Comparison of ENCODE assay signal across 11 mouse cellular contexts in genomic region chr3:51379786-51380659, GRCm38 (mm10). TPM values are rescaled to one million over a fixed set of nuclear protein-coding genes. Genes with fewer than 3 reads are reported as not detected.
DNase-seq lines count a peak whose midpoint lies in the region; ATAC-seq and TF ChIP-seq lines count a peak whose summit lies in the region.
"Had no signal": no experiment of that assay in that cellular context is flagged by ENCODE, and none has a peak within 500 bp of the region (broad histone marks: within the 10 kb centered on the region; RNA-seq: fewer than 3 reads in every experiment).

No protein-coding gene starts in this region.

- no peak overlapping the region for H3K4me2 ChIP-seq in hindbrain, postnatal 0 days (ENCODE audit: low read depth, low read length)
- H3K4me2 ChIP-seq in hindbrain, embryonic 16.5 days (ENCODE audit: low read length), result no peak overlapping the region
- no peak overlapping the region for H3K4me2 ChIP-seq in lung, postnatal 0 days (replicated peaks; ENCODE audit: low read depth, low read length)
- H3K4me2 ChIP-seq: forebrain, embryonic 12.5 days had no signal

- no peak for TF ChIP-seq EP300 in MEL (IDR thresholded peaks at IDR 0.05; ENCODE audit: low read depth in 1 of 2, low read length in 2 of 2)
- no peak for TF ChIP-seq EP300 in lung, postnatal 0 days (IDR thresholded peaks at IDR 0.05)

- no peak for TF ChIP-seq CTCF in hindbrain, postnatal 0 days (IDR thresholded peaks at IDR 0.05; ENCODE audit: low read depth)
- 0 out of 6 replicates have a peak, but pooled peaks of 1 of the 3 experiments have one; percentile 4 for TF ChIP-seq CTCF in MEL (IDR thresholded peaks at IDR 0.05 in 2 of 3, conservative IDR thresholded peaks at IDR 0.05 in 1 of 3; ENCODE audit: control insufficient read depth in 1 of 3, insufficient read depth in 1 of 3, low read depth in 2 of 3, low read length in 3 of 3, poor library complexity in 1 of 3, severe bottlenecking in 1 of 3)
- peak; percentile 7; the same call in 1 of the 2 replicates for TF ChIP-seq CTCF in lung, postnatal 0 days (IDR thresholded peaks at IDR 0.05)

- no peaks in the 10 kb centered on the region for H3K79me2 ChIP-seq in MEL (ENCODE audit: control insufficient read depth, insufficient read depth, low read length, poor library complexity)

- H3K36me3 ChIP-seq in hindbrain, postnatal 0 days (ENCODE audit: insufficient read depth, low read length), result no peaks in the 10 kb centered on the region
- H3K36me3 ChIP-seq in hindbrain, embryonic 16.5 days (ENCODE audit: control insufficient read depth, insufficient read depth, low read length), result no peaks in the 10 kb centered on the region
- H3K36me3 ChIP-seq in MEL (ENCODE audit: control insufficient read depth in 1 of 2, insufficient read depth in 2 of 2, low read length in 2 of 2), result peaks cover 0 to 9% of the 10 kb centered on the region in 2 experiments; a peak in 2 of 4 replicates
- no peaks in the 10 kb centered on the region for H3K36me3 ChIP-seq in lung, postnatal 0 days (ENCODE audit: insufficient read depth, low read length)
- H3K36me3 ChIP-seq: forebrain, embryonic 12.5 days had no signal

- 54% methylated on average over 5 of the region's 5 CpGs for WGBS in hindbrain, postnatal 0 days
- 66% methylated on average over 5 of the region's 5 CpGs for WGBS in hindbrain, embryonic 16.5 days
- WGBS in lung, postnatal 0 days, result 62% methylated on average over 5 of the region's 5 CpGs

- H3K9me3 ChIP-seq in hindbrain, postnatal 0 days (ENCODE audit: low read length), result no peaks in the 10 kb centered on the region
- no peaks in the 10 kb centered on the region for H3K9me3 ChIP-seq in hindbrain, embryonic 16.5 days (ENCODE audit: control insufficient read depth, low read length)
- no peaks in the 10 kb centered on the region for H3K9me3 ChIP-seq in MEL (replicated peaks; ENCODE audit: insufficient read depth, low read length)
- no peaks in the 10 kb centered on the region for H3K9me3 ChIP-seq in lung, postnatal 0 days (ENCODE audit: low read length)
- H3K9me3 ChIP-seq: forebrain, embryonic 12.5 days had no signal

- peak; percentile 23 for DNase-seq in hindbrain, postnatal 0 days (ENCODE audit: low spot score)
- DNase-seq in MEL (ENCODE audit: low read depth, low spot score), result peak; percentile 53
- DNase-seq in kidney, adult 9 months, result peak; percentile 72
- peak; percentile 55 for DNase-seq in lung, postnatal 0 days (ENCODE audit: low spot score)
- no peak for DNase-seq in urinary bladder, postnatal 36 days (ENCODE audit: low spot score in 2 of 2)
- DNase-seq: cerebellum, adult 11 months had no signal

- no peak for TF ChIP-seq POLR2A in MEL (IDR thresholded peaks at IDR 0.05; ENCODE audit: control insufficient read depth in 1 of 2, insufficient read depth in 1 of 2, low read depth in 1 of 2, low read length in 2 of 2, poor library complexity in 1 of 2)

- H3K27me3 ChIP-seq in hindbrain, postnatal 0 days (ENCODE audit: insufficient read depth, low read length), result no peaks in the 10 kb centered on the region
- no peaks in the 10 kb centered on the region for H3K27me3 ChIP-seq in hindbrain, embryonic 16.5 days (replicated peaks; ENCODE audit: control insufficient read depth, insufficient read depth, low read length)
- H3K27me3 ChIP-seq in MEL (ENCODE audit: control insufficient read depth in 1 of 2, insufficient read depth in 2 of 2, low read length in 2 of 2), result no peaks in the 10 kb centered on the region
- no peaks in the 10 kb centered on the region for H3K27me3 ChIP-seq in lung, postnatal 0 days (replicated peaks; ENCODE audit: insufficient read depth, low read length)

- no peak overlapping the region for H3K9ac ChIP-seq in hindbrain, postnatal 0 days (replicated peaks; ENCODE audit: low read length)
- H3K9ac ChIP-seq in hindbrain, embryonic 16.5 days (ENCODE audit: low read depth, low read length), result no peak overlapping the region
- peak overlapping the region; percentile 24; the same call in 1 of the 2 replicates for H3K9ac ChIP-seq in MEL (ENCODE audit: control insufficient read depth, low read depth, low read length, poor library complexity, severe bottlenecking)
- no peak overlapping the region for H3K9ac ChIP-seq in lung, postnatal 0 days (replicated peaks; ENCODE audit: low read depth)
- H3K9ac ChIP-seq: forebrain, embryonic 12.5 days had no signal

- H3K4me3 ChIP-seq in hindbrain, postnatal 0 days (ENCODE audit: low read length), result no peak overlapping the region
- no peak overlapping the region for H3K4me3 ChIP-seq in hindbrain, embryonic 16.5 days (ENCODE audit: low read length)
- no peak overlapping the region for H3K4me3 ChIP-seq in MEL (ENCODE audit: control insufficient read depth in 1 of 2, insufficient read depth in 1 of 2, low read depth in 2 of 2, low read length in 2 of 2)
- H3K4me3 ChIP-seq in lung, postnatal 0 days (ENCODE audit: low read depth, low read length), result no peak overlapping the region
- H3K4me3 ChIP-seq: forebrain, embryonic 12.5 days; left cerebral cortex, adult 2 months had no signal

- no peak overlapping the region for H3K27ac ChIP-seq in hindbrain, postnatal 0 days
- no peak overlapping the region for H3K27ac ChIP-seq in hindbrain, embryonic 16.5 days (ENCODE audit: low read depth, low read length)
- H3K27ac ChIP-seq in MEL (ENCODE audit: control insufficient read depth, low read depth, low read length), result peak overlapping the region; percentile 2; the same call in 1 of the 2 replicates
- no peak overlapping the region for H3K27ac ChIP-seq in lung, postnatal 0 days (ENCODE audit: low read length)
- H3K27ac ChIP-seq: forebrain, embryonic 12.5 days; left cerebral cortex, adult 2 months; macrophage had no signal

- no peak for TF ChIP-seq RAD21 in MEL (IDR thresholded peaks at IDR 0.05; ENCODE audit: low read depth, low read length)

- no peaks in the 10 kb centered on the region for H3K4me1 ChIP-seq in hindbrain, postnatal 0 days (ENCODE audit: insufficient read depth, low read length)
- no peaks in the 10 kb centered on the region for H3K4me1 ChIP-seq in hindbrain, embryonic 16.5 days (ENCODE audit: control insufficient read depth, insufficient read depth, low read depth, low read length)
- H3K4me1 ChIP-seq in MEL (ENCODE audit: control insufficient read depth in 1 of 2, insufficient read depth in 2 of 2, low read length in 2 of 2), result peaks cover 2 to 20% of the 10 kb centered on the region in 2 experiments
- H3K4me1 ChIP-seq in lung, postnatal 0 days (ENCODE audit: insufficient read depth, low read depth, low read length), result 0 out of 2 replicates have a peak, but pooled peaks cover 4% of the 10 kb centered on the region

- ATAC-seq in hindbrain, postnatal 0 days, result no peak
- no peak for ATAC-seq in hindbrain, embryonic 16.5 days
- ATAC-seq in lung, postnatal 0 days, result peak; percentile 71
- no peak for ATAC-seq in granulocyte monocyte progenitor cell, adult 5-6 weeks (replicated peaks; ENCODE audit: poor library complexity, severe bottlenecking)

RNA-seq across cellular contexts. Expression of gene Mgarp, which starts 16.5 kb away (rescaled TPM):
- total RNA-seq in hindbrain, postnatal 0 days (2014; rRNA removed), result 2.8 and 3.1 TPM in 2 replicates
- 2.1 and 3.2 TPM in 2 replicates for polyA plus RNA-seq in hindbrain, postnatal 0 days (2015; fragmentation: Nextera tagmentation; extraction: Ambion mirVana)
- 1.8 and 2.2 TPM in 2 replicates for polyA plus RNA-seq in hindbrain, embryonic 16.5 days (2015; fragmentation: Nextera tagmentation; extraction: Ambion mirVana)
- total RNA-seq in MEL (2012; rRNA removed), result 0.65 and 2.0 TPM in 2 replicates
- polyA plus RNA-seq in MEL (2012; ENCODE audit: insufficient read depth in 1 of 2, insufficient read length in 2 of 2, low read depth in 1 of 2, low replicate concordance in 2 of 2, missing spikeins in 1 of 2), result 1 to 10 TPM in 1 of 2 experiments, not detected in 1; 5.2 TPM
- not detected in 2 replicates for polyA plus RNA-seq in lung, postnatal 0 days (2015; fragmentation: Nextera tagmentation; extraction: Ambion mirVana)
- not detected in 2 replicates for total RNA-seq in granulocyte monocyte progenitor cell, adult 5-6 weeks (2014; fragmentation: Nextera tagmentation)
- not detected in 2 replicates for total RNA-seq in granulocyte monocyte progenitor cell, adult 5-6 weeks (2017)
- total RNA-seq: left cerebral cortex, adult 2 months had no signal
- polyA plus RNA-seq: macrophage had no signal

RNA-seq across cellular contexts. Expression of gene Ndufc1, which starts 28.8 kb away (rescaled TPM):
- 33.4 and 35.0 TPM in 2 replicates for total RNA-seq in hindbrain, postnatal 0 days (2014; rRNA removed)
- polyA plus RNA-seq in hindbrain, postnatal 0 days (2015; fragmentation: Nextera tagmentation; extraction: Ambion mirVana), result 1,023 and 1,091 TPM in 2 replicates
- 688 and 807 TPM in 2 replicates for polyA plus RNA-seq in hindbrain, embryonic 16.5 days (2015; fragmentation: Nextera tagmentation; extraction: Ambion mirVana)
- total RNA-seq in MEL (2012; rRNA removed), result 207 and 214 TPM in 2 replicates
- 100 to 1,000 TPM in 1 of 2 experiments, not detected in 1; 115 TPM for polyA plus RNA-seq in MEL (2012; ENCODE audit: insufficient read depth in 1 of 2, insufficient read length in 2 of 2, low read depth in 1 of 2, low replicate concordance in 2 of 2, missing spikeins in 1 of 2)
- polyA plus RNA-seq in lung, postnatal 0 days (2015; fragmentation: Nextera tagmentation; extraction: Ambion mirVana), result 498 and 517 TPM in 2 replicates
- total RNA-seq in granulocyte monocyte progenitor cell, adult 5-6 weeks (2014; fragmentation: Nextera tagmentation), result 243 and 263 TPM in 2 replicates
- total RNA-seq in granulocyte monocyte progenitor cell, adult 5-6 weeks (2017), result 76.8 and 110 TPM in 2 replicates

RNA-seq across cellular contexts. Expression of gene Naa15, which starts 34.9 kb away (rescaled TPM):
- 20.4 and 22.5 TPM in 2 replicates for total RNA-seq in hindbrain, postnatal 0 days (2014; rRNA removed)
- polyA plus RNA-seq in hindbrain, postnatal 0 days (2015; fragmentation: Nextera tagmentation; extraction: Ambion mirVana), result 35.0 and 36.5 TPM in 2 replicates
- 32.6 and 34.5 TPM in 2 replicates for polyA plus RNA-seq in hindbrain, embryonic 16.5 days (2015; fragmentation: Nextera tagmentation; extraction: Ambion mirVana)
- total RNA-seq in MEL (2012; rRNA removed), result 36.6 and 43.4 TPM in 2 replicates
- 100 to 1,000 TPM in 1 of 2 experiments, 10 to 100 TPM in 1; 61.6 to 558 TPM for polyA plus RNA-seq in MEL (2012; ENCODE audit: insufficient read depth in 1 of 2, insufficient read length in 2 of 2, low read depth in 1 of 2, low replicate concordance in 2 of 2, missing spikeins in 1 of 2)
- 12.7 and 16.9 TPM in 2 replicates for polyA plus RNA-seq in lung, postnatal 0 days (2015; fragmentation: Nextera tagmentation; extraction: Ambion mirVana)
- 74.4 and 89.1 TPM in 2 replicates for total RNA-seq in granulocyte monocyte progenitor cell, adult 5-6 weeks (2014; fragmentation: Nextera tagmentation)
- total RNA-seq in granulocyte monocyte progenitor cell, adult 5-6 weeks (2017), result 114 and 126 TPM in 2 replicates

RNA-seq across cellular contexts. Expression of gene Elf2, which starts 39.6 kb away (rescaled TPM):
- 47.8 and 56.2 TPM in 2 replicates for total RNA-seq in hindbrain, postnatal 0 days (2014; rRNA removed)
- 31.2 and 32.6 TPM in 2 replicates for polyA plus RNA-seq in hindbrain, postnatal 0 days (2015; fragmentation: Nextera tagmentation; extraction: Ambion mirVana)
- 30.2 and 31.4 TPM in 2 replicates for polyA plus RNA-seq in hindbrain, embryonic 16.5 days (2015; fragmentation: Nextera tagmentation; extraction: Ambion mirVana)
- total RNA-seq in MEL (2012; rRNA removed), result 46.5 and 50.2 TPM in 2 replicates
- 10 to 100 TPM; 38.0 to 53.3 TPM for polyA plus RNA-seq in MEL (2012; ENCODE audit: insufficient read depth in 1 of 2, insufficient read length in 2 of 2, low read depth in 1 of 2, low replicate concordance in 2 of 2, missing spikeins in 1 of 2)
- polyA plus RNA-seq in lung, postnatal 0 days (2015; fragmentation: Nextera tagmentation; extraction: Ambion mirVana), result 55.8 and 62.6 TPM in 2 replicates
- total RNA-seq in granulocyte monocyte progenitor cell, adult 5-6 weeks (2014; fragmentation: Nextera tagmentation), result 56.9 and 64.6 TPM in 2 replicates
- total RNA-seq in granulocyte monocyte progenitor cell, adult 5-6 weeks (2017), result 103 and 116 TPM in 2 replicates

Comparison
In these comparisons a context has a peak if more than half of its experiments do, and no peak if none do; other contexts are left out.
1. DNase-seq: peak in hindbrain, postnatal 0 days (single experiment), MEL (single experiment), kidney, adult 9 months (single experiment) and lung, postnatal 0 days (single experiment); none in urinary bladder, postnatal 36 days (0 of 2).